ENCODE assay signal across 8 mouse cellular contexts in the genomic region with DNA sequence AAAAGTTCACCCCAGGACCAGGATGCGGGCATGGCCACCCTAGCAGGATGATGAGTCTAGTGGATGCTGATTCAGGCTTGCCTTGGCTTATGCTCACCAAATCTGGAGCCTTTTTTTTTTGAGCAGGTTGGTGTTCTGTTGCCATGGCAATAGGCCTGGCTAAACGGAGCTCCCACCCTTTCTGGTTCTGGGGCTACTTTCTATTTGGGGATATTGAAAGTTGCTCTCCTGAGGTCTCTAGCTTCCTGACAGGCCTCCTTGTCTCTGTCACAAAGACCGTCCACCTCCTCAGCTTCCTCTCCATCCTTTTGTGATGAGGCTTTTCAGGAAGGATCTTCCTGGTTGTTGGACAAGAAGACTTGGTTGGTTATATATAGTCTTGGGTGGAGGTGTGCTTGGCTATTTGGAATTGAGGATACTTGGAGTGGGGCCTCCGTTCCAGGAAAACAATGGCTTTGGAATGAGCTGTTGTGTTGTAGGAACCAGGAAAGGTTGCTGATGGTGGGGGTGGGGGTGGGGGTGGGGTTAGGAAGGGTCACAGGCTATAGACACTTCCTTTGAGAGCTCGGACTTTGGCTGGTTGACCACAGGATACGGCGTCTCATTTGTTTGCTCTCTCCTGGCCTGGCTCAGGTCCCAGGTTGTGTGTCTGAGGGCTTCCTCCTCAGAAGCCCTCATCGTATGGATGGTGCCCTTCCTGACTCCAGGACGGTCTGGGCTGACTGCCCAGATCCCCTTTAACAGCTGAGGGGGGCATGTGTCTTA. TPM values are rescaled to one million over a fixed set of nuclear protein-coding genes. Genes with fewer than 3 reads are reported as not detected.
A peak's percentile ranks its signal among the peaks of the same experiment; 100 is the strongest.
DNase-seq lines count a peak whose midpoint lies in the region; ATAC-seq lines count a peak whose summit lies in the region.

No protein-coding gene starts in this region.

- peak overlapping the region; percentile 90 for H3K4me2 ChIP-seq in embryonic facial prominence, embryonic 13.5 days
- H3K4me2 ChIP-seq in hindbrain, embryonic 11.5 days (replicated peaks; ENCODE audit: low read depth, low read length): peak overlapping the region; percentile 89

- peak overlapping the region; percentile 91; the same call in 1 of the 2 replicates for H3K4me3 ChIP-seq in embryonic facial prominence, embryonic 13.5 days
- peak overlapping the region; percentile 92 for H3K4me3 ChIP-seq in hindbrain, embryonic 11.5 days (ENCODE audit: low read depth, low read length)

- ATAC-seq in cerebellum, adult (ENCODE audit: insufficient number of reproducible peaks, low FRiP score, low TSS enrichment): no peak
- no peak for ATAC-seq in embryonic facial prominence, embryonic 13.5 days (ENCODE audit: insufficient number of reproducible peaks, insufficient read depth, low FRiP score, low TSS enrichment, low read depth)
- ATAC-seq in hindbrain, embryonic 11.5 days (ENCODE audit: low FRiP score): no peak
- no peak for ATAC-seq in CD4-positive, CD25-positive, alpha-beta regulatory T cell, adult 4 months

- H3K4me1 ChIP-seq in embryonic facial prominence, embryonic 13.5 days: peaks cover 37% of the 10 kb centered on the region
- peaks cover 16% of the 10 kb centered on the region for H3K4me1 ChIP-seq in hindbrain, embryonic 11.5 days (replicated peaks; ENCODE audit: control insufficient read depth, insufficient read depth, low read length)

- H3K9me3 ChIP-seq in embryonic facial prominence, embryonic 13.5 days: no peaks in the 10 kb centered on the region
- no peaks in the 10 kb centered on the region for H3K9me3 ChIP-seq in hindbrain, embryonic 11.5 days (ENCODE audit: control insufficient read depth, low read length)

- peak; percentile 56 for DNase-seq in cerebellum, adult 9-10 months
- peak; percentile 13 for DNase-seq in hindbrain, embryonic 11.5 days (ENCODE audit: low spot score)
- peak; percentile 29 to 66 for DNase-seq in layer of hippocampus, postnatal 14 days (ENCODE audit: low spot score in 2 of 2)
- peak; percentile 66 for DNase-seq in lung, postnatal 14 days
- DNase-seq in spleen, adult 12 weeks (ENCODE audit: low spot score): no peak

- 51% methylated on average over 9 of the region's 9 CpGs for WGBS in embryonic facial prominence, embryonic 13.5 days
- WGBS in hindbrain, embryonic 11.5 days: 47% methylated on average over 9 of the region's 9 CpGs

- peaks cover 7% of the 10 kb centered on the region; the same call in 1 of the 2 replicates for H3K27me3 ChIP-seq in embryonic facial prominence, embryonic 13.5 days
- H3K27me3 ChIP-seq in hindbrain, embryonic 11.5 days (ENCODE audit: control insufficient read depth, insufficient read depth, low read length): no peaks in the 10 kb centered on the region; the same call in 1 of the 2 replicates

- no peaks in the 10 kb centered on the region for H3K36me3 ChIP-seq in embryonic facial prominence, embryonic 13.5 days
- H3K36me3 ChIP-seq in hindbrain, embryonic 11.5 days (ENCODE audit: control insufficient read depth, insufficient read depth, low read length): no peaks in the 10 kb centered on the region

- H3K9ac ChIP-seq in embryonic facial prominence, embryonic 13.5 days: no peak overlapping the region
- H3K9ac ChIP-seq in hindbrain, embryonic 11.5 days (ENCODE audit: low read depth, low read length): no peak overlapping the region; the same call in 1 of the 2 replicates

- peak overlapping the region; percentile 29; the same call in 1 of the 2 replicates for H3K27ac ChIP-seq in embryonic facial prominence, embryonic 13.5 days
- H3K27ac ChIP-seq in hindbrain, embryonic 11.5 days (ENCODE audit: low read depth, low read length): no peak overlapping the region

RNA-seq across cellular contexts. Expression of a gene that starts 1.8 kb away (rescaled TPM):
- 28.4 and 34.0 TPM in 2 replicates for polyA plus RNA-seq in embryonic facial prominence, embryonic 13.5 days (2015; fragmentation: Nextera tagmentation; extraction: Ambion mirVana)
- polyA plus RNA-seq in hindbrain, embryonic 11.5 days (2014; fragmentation: Nextera tagmentation; extraction: Ambion mirVana): 22.7 and 29.2 TPM in 2 replicates
- total RNA-seq in layer of hippocampus, postnatal 14 days (2021): 100 to 1,000 TPM; 159 to 173 TPM
- 10 to 100 TPM; 21.4 to 28.9 TPM for polyA plus RNA-seq in CD4-positive, CD25-positive, alpha-beta regulatory T cell, adult 4 months (2017; shearing (Covaris generic))

RNA-seq across cellular contexts. Expression of a gene that starts 22.7 kb away (rescaled TPM):
- 1.8 TPM in 2 replicates for polyA plus RNA-seq in embryonic facial prominence, embryonic 13.5 days (2015; fragmentation: Nextera tagmentation; extraction: Ambion mirVana)
- 0.74 and 0.96 TPM in 2 replicates for polyA plus RNA-seq in hindbrain, embryonic 11.5 days (2014; fragmentation: Nextera tagmentation; extraction: Ambion mirVana)
- not detected for total RNA-seq in layer of hippocampus, postnatal 14 days (2021)
- polyA plus RNA-seq in CD4-positive, CD25-positive, alpha-beta regulatory T cell, adult 4 months (2017; shearing (Covaris generic)): under 1 TPM; 0.32 to 0.34 TPM

RNA-seq across cellular contexts. Expression of a gene that starts 39.8 kb away (rescaled TPM):
- polyA plus RNA-seq in embryonic facial prominence, embryonic 13.5 days (2015; fragmentation: Nextera tagmentation; extraction: Ambion mirVana): 1.1 TPM in 1 of 2 replicates, not detected in the other
- polyA plus RNA-seq in hindbrain, embryonic 11.5 days (2014; fragmentation: Nextera tagmentation; extraction: Ambion mirVana): 2.7 and 4.0 TPM in 2 replicates
- not detected for total RNA-seq in layer of hippocampus, postnatal 14 days (2021)
- polyA plus RNA-seq in CD4-positive, CD25-positive, alpha-beta regulatory T cell, adult 4 months (2017; shearing (Covaris generic)): not detected
